Mouse (Mus musculus): ENCODE measurements at regions not wholly inside any gene's neighbourhood (a gene's known extent, or its start where the extent isn't known, plus 50 kb on each side); places are given as distances from the start of the nearest gene placed in this dataset.

- intact Hi-C loops (cut with DNase I), result no loop called here
- Histone ChIP-seq H3K27ac (no peak overlapping the region), H3K4me3 (no peak overlapping the region)
- DNase-seq (ENCODE audit: extremely low spot score in 1 of 2, low spot score in 2 of 2), result no peak
- no peak for TF ChIP-seq CTCF (IDR thresholded peaks at IDR 0.05)
Observed at GRCm38 (mm10) chr13:118310080-118310479, 76.3 kb upstream of the B430218F22Rik start.

GRCm38 (mm10) chr13:118313676-118314075 lies 72.8 kb upstream of the B430218F22Rik start:
- intact Hi-C loops (cut with DNase I), result no loop called here
- H3K27ac ChIP-seq, result no peak overlapping the region
- H3K4me3 ChIP-seq, result no peak overlapping the region
- DNase-seq (ENCODE audit: extremely low spot score in 1 of 2, low spot score in 2 of 2), result no peak
- TF ChIP-seq CTCF (IDR thresholded peaks at IDR 0.05), result no peak

All from left cerebral cortex, adult 2 months (tissue).